Mouse (Mus musculus) left cerebral cortex, adult 11 months (tissue): ENCODE results near the gene Ube2j1.
"Not testable (repeated sequence)": the region's sequence is repeated elsewhere in the genome, so short reads cannot be mapped to it uniquely, and the experiment has no call there.

Experiments used
- DNase-seq: peaks from one replicate; pipeline ENCODE4 v3.0.0; 2022; ENCODE audit warnings: low spot score

Ube2j1 gene

DNA sequence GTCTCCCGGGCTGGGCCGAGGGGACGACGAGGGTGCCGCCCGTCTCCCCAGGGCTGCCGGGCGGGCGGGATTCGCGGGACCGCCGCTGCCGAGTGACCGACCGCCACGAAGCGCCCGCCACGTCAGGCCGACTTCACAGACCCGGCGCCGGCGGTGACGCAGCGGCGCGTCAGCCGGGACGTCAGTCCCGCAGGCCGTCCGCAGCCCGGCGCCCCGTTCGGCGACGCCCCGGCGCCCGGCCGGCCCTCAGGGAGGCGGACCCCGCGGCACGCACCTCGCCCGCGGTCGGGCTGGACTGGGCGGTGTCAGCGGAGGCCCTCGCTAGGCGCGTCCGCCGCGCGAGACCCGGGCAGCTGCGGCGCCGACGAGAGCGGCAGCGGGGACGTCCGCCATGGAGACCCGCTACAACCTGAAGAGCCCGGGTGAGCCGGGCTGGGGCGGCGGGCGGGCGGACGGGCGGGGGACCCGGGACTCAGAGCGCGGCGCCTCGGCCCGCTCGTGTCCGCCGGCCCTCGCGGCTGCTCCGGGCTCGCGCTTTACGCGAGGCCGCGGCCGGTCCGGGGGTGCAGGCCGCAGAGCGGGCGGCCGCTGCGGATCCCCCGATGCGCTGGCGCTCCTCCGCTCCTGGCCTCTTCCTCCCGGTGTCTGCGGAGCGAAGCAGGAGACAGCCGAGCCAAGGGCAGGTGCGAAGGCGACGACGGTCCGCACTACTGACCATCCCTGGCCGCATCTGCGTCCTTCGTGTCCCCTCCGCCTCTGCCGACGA is at the start of gene Ube2j1:
Gene Ube2j1, plus strand, starts transcription at position 222 of the 766 bp plus-strand sequence.
- DNase-seq, result peak; percentile 77

DNA sequence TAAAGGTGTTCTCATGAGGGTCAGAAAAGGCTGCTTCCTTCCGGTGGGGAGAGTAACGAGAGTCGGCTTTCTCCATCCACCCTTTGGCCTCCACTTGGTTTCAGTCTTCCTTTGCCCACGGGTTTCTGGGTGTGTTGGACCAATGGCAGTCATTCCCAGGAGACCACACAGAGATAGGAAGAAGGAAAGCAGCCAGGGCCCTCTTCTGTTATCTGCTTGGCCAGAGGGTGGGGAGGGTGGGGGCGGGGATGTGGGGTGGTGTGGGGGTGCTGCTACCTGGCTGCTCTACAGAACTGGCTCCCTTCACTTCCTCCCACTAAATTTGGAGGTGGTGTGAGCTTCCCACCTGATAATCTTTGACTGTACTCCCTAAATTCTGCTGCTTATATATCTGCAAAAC is 49.6 kb upstream of the Ube2j1 start:
- DNase-seq, result no peak

DNA sequence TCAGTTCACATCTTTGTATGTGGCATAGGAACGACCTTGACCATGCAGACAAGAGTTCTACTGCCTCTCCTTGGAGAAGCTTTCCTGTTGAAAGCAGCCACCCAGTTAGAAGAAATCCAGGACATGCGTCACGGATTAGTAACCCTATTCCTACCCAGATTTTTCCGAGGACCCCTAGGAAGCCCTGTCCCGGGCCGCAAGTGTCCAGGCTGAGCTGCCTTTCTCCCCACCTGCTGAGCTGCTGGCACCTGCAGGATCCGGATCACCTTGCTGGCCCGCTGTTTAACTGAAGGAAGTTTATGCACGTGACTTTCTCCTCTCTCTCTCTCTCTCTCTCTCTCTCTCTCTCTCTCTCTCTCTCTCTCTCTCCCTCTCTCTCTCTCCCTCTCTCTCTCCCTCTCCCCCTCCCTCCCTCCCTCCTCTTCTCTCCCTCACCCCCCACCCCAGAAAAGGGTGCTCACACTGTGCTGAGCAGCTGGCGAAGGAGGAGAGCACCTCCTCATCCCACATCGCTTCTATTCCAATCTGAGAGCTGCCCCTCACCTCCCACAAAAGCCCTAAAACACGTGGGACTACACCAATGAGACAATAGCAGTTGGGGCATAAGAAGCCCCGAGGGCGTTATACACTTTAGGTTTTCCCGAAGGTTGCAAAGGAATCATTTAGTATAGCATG is 49.0 kb upstream of the Ube2j1 start:
- DNase-seq, result no peak

DNA sequence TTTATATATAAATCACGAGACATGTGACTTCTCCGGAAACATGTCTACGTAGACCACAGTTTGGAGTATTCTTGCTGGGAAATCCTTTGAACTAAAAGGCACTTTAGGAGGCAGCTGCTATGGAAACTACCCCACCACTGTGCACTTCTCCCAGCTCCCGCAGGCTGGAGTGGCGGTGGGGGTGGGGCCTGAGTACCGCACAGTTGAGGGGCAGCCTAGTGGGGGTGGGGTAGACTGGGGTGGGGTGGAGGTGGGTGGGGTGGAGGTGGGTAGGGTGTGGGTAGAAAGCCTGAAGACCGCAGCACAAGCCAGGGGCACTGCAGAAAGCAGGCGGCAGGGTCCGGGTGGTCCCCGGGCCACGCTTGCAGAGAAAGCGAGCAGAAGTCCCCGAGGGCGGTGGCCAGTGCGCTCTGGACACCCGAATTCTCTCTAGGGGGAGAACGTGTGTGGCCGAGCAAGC is 48.5 kb upstream of the Ube2j1 start, which contains the start of gene Rragd:
Gene Rragd, plus strand, starts transcription at position 322 of the 460 bp plus-strand sequence.
- peak; percentile 42 for DNase-seq

DNA sequence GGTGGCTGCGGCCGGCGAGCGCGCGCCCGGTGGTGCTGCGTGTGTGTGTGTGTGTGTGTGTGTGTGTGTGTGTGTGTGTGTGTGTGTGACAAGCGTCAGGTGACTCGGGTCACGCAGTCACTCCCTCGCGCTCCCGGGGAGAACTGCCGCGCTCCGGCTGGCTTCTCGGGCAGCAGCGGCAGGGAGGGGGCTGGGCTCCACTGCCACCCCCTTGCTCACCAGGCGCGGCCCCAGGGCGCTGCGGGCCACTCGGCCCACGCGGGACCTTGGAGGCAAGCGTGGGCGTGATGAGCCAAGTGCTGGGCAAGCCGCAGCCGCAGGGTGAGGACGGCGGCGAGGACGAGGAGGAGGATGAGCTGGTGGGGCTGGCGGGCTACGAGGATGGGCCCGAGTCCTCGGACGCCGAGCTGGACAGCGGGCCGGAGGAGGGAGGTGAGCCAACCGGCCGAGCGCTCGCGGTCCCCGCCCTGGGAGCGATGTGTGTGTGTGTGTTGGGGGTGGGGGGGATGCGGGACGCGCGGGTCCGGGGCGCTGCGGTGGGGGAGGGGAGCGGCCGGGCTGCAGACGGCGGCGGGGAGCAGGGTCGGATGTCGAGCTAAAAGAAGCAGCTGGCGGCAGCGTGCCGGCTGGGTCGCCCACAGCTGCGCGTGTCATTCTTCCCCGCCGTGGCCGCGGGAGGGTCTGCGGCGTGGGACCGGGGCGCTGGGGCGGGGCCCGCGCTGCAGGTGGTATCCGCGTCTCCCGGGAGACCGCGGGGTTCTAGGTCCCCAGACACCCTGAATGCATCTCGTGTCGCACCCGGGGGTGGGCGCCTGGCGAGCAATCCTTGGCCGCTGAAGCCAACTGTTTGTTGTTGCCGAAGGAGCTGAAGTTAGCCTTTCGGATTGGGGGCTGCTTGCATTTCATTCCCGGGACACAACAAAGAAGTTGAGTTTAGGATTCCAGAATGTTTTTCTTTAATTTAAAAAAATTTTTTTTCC is 47.8 kb upstream of the Ube2j1 start:
- DNase-seq, result peak; percentile 56

DNA sequence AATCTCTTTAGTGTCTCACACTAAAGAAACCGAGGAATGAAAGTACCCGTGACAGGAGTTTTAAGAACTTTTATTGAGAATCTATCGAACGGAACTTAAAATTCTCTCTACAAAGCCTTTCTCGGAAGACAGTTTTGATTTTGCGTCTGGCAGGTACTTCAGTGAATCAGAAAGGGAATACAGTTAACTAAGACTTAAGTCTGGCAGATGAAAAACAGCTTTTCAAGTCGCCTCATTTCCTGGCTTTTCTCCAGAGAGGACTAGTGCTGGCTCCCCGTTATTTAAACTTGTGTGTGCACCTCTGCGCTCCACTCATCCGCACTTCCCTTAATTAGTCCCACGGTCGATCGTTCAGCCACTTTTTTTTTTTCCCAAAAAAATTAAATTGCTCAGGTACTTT is 47.0 kb upstream of the Ube2j1 start:
- DNase-seq, result no peak

DNA sequence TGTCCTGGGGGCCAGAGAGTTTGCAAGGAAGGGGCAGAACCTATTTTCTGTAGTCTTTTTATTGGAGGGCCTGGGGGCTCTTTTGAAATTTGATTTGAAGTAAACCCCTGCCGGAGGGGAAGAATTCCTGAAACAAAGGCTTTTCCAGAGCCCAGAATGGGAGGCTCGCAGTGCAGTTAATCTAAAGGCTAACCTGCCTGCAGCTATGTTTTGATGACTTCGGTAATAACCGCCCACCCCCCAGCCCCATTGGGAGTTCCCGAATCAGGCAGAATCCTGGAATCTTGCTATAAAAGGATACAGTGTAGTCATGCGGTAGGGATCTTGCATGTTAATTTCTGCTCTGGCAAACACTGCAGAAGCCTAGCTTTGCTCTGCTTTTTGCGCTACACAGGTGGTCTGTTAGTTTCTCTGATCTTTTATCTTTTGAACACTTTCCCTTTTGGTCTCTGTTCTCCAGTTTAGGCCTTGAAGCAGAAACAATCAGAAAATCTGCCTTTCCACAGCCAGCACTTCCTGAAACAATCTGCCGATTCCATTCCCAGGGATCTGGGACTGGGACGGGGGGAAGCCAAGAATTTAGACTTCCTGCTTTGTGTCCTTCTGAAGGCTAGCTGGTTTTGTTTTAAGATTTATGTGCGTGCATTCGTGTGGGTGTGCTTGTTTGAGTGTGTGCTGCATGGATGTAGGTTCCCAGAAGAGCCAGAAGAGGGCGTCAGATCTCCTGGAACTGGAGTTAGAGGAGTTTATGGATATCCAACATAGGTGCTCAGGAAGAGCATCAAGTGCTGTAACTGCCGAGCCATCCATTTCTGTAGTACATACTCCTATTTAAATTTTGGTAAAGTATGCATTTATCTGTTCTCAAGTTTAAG is 46.2 kb upstream of the Ube2j1 start:
- DNase-seq, result no peak

DNA sequence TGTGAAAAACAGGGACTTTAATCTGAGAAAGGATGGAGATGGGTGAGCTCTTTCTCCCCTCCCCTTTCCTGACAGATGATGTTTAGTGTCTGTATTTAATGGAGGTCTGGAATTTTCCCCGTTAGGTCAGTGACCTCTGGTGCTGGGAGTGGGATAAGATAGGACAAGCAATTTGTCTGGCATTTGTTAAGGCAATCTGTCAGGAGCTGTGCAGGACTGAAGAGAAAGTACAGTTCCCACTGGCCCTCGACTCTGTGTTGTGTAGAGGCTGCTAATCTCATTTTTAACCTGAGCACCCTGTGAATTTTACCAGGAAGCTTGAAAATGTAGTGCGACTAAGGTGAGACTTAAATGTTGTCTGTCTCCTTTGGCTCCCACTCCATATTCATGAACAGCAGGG is 45.5 kb upstream of the Ube2j1 start:
- no peak for DNase-seq

DNA sequence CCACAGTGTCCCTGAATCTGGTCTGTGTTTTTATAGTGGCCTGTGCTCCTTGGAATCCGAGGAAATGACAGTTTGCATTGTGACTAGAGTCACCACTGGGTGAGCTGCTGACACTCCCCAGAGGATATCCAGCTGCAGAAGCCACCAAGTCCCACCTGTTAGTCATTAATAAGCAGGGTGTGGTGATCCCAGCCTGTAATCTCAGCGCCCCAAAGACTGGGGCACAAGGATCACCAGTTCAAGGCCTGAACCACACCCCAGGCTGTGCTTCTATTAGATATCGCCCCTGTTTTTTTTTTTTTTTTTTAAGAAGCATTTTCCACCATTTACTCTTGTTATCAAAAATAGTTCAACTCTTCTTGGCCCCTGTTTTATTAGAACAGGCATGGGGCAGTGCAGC is 44.2 kb upstream of the Ube2j1 start:
- DNase-seq, result no peak

DNA sequence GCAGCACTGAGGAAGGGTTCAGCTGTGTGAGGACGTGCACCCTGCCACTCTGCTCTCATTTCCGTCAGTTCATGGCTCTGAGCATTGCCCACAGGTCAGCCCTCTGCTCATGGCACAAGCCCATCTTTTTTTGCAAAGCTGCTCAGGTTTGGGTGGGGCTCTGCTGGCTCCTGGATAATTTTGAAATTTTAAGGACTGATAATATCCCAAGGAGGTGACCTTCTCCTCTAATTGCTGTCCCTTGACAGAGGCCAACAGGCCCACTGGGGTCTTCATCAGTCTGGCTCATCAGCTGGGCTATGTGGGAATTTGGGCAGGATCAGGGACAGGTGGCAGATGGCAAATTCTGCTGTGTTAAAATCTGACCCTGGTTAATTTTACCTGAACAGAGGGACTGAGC is 41.9 kb upstream of the Ube2j1 start:
- DNase-seq, result no peak

DNA sequence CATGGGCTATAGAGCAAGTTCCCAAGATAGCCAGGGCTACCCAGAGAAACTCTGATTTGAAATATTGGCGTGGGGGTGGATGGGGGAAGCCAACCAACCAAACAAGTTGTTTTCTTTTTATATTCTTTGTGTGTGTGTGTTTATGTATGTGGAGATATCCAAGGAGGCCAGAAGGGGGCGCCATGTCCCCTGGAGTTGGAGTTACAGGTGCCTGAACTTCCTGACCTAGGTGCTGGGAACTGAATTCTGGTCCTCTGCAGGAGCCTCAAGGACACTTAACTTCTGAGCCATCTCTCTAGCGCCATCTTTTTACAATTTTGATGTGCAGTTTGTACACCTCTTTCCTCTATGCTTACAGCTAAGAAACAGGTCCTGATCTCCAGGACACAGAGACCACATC is 37.0 kb upstream of the Ube2j1 start:
- DNase-seq, result no peak

DNA sequence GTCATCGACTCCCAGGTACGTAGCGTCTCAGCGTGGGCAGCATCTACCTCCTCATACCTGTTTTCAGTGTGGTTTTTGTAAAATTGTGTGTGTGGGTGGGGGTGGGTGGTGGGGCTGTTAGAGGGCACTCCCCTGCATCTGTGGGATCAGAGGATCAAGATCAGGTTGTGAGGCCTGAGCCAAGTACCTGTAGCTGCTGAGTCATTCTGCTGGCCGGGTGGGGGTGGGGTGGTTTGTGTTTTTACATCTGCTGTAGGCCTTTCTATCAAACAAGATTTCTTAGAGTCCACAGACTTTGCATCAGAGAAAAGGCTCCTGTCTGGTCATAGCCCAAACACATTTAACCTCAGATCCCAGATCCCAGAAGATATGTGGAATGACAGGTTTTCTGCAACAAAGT is 35.1 kb upstream of the Ube2j1 start:
- DNase-seq, result no peak

DNA sequence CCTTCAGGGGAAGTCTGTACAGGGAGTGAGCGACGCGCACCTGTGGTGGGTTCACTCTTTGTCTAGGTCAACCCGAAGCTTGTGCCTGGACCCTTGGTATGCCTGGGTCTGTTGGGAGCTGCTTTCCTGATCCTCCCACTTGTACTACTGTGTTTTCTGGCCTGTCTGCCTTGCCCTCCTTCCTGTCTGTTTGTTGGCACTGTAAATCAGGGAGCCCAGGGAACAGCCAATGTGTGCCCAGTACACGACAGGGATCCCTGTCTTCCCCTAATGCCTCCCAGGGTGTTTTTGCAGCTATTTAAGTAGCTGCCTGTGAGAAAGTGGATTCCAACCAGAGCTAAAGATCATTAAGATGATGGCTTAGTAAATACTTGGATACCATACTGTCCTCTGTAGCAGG is 33.6 kb upstream of the Ube2j1 start:
- DNase-seq, result no peak

DNA sequence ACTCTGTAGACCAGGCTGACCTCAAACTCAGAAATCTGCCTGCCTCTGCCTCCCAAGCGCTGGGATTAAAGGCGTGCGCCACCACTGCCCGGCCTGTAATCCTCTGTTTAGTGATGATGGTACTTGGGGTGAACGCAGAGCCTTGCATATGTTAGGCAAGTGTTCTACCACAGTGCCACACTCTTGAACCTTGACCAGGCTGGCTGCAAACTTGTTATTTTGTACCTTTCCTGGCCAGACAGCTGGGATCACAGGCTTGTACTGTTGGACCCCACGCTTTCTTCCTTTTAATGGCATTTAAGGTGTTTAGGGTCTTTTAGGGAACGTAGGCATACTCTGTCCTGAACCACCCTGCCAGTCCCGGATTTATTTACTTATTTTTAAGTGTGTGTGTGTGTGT is 32.2 kb upstream of the Ube2j1 start:
- no peak for DNase-seq

DNA sequence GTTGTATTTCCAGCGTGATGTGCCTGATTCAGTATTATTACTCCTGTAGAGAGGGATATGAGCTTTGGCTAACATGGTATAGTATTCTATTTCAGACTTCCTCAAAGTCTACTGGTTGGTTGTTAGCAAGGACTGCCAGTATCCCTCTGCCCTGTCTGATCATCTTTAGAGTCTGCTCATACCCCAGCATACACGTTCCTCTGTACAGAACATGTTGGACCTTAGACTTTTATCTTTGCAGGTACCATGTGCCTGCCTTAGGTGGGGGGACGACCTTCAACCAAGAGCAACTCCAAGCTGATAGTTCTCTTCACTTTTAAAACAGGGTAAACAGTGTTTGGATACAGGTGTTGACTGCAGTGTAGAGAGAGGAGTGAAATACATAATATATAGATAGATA is 29.1 kb upstream of the Ube2j1 start:
- DNase-seq, result no peak

DNA sequence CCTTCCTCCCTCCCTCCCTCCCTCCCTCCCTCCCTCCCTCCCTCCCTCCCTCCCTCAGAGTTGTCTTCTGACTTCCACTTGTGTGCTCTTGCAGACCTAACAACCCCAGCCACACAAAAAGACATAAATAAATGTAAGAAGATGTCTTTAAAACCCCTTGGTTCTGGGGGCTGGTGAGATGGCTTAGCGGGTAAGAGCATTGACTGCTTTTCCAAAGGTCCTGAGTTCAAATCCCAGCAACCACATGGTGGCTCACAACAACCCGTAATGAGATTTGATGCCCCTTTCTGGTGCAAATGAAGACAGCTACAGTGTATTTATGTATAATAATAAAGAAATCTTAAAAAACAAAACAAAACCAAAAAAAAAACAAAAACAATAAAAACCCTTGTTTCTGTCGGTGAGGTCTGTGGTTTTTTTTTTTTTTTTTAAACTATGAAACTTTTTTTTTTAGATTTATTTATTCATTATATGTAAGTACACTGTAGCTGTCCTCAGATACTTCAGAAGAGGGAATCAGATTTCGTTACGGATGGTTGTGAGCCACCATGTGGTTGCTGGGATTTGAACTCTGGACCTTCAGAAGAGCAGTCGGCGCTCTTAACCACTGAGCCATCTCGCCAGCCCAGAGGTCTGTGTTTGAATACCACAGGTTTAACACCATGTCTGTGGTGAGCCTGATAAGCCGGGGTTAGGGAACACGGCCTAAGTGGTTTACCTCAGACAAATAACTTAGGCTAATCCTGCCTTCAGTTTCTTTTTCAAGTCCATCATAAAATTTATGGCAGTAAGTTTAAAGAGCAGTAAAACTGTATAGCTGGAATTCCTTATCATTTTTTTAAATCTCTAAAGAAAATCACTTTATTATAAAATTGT is 25.4 kb upstream of the Ube2j1 start:
- DNase-seq, result not testable (repeated sequence)

DNA sequence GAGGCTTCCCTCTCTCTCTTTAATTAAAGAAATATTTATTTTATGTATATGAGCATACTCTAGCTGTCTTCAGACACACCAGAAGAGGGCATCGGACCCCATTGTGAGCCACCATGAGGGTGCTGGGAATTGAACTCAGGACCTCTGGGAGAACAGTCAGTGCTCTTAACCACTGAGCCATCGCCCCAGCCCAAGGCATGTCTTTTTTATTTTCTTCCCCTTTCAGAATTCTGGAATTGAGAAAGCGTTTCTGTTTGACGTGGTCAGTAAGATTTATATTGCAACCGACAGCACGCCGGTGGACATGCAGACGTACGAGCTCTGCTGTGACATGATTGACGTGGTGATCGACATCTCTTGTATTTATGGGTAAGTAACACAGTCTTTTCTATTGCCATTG is 24.4 kb upstream of the Ube2j1 start:
- no peak for DNase-seq

DNA sequence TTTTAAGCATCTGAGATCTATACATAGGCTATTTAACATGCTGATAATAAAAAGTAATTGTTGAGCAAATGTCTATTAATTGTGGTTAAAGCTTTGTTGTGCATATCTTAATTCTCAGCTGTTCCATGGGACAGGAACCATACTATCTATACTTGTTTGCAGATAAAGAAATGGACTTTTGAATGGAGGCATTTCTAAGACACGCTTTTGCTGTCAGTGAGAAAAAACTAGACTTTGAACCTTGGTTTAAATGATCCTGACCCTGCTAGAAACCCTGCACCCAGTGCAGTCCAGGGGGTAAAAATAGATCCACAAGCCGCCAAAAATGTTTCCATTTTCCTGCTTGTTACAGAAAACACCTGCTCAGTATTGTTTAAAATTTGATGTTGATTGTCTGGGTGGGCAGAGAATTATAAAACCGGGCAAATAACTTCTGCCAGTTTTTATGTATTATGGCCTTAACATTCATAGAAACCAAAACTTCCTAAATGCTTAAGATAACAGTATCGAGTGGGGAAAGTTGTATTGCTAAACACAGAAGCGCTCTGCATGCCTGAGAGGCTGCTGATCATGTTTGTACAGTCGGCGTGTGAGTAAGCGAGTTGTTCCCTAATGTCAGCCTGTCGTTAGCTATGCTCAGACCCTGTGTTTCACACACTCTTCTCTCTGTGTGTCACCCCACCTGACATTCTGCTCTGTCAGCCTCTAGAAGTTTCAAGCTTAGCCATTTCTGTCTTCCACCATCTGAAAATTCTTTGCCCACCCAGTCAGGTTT is 23.6 kb upstream of the Ube2j1 start:
- no peak for DNase-seq

DNA sequence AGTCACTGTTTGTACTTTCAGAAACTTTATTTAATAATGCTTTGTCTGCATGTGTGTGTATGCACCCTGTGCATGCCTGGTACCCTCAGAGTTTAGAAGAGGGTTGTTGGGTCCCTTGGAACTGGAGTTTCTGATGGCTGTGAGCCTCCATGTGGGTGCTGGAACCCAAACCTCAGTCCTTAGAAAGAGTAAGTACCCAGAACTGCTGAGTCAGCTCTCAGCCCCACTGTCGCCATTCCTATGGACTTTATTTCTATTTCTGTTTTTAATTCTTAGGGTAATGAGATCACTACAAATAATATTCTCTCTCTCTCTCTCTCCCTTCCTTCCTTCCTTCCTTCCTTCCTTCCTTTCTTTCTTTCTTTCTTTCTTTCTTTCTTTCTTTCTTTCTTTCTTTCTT is 21.1 kb upstream of the Ube2j1 start:
- no peak for DNase-seq

DNA sequence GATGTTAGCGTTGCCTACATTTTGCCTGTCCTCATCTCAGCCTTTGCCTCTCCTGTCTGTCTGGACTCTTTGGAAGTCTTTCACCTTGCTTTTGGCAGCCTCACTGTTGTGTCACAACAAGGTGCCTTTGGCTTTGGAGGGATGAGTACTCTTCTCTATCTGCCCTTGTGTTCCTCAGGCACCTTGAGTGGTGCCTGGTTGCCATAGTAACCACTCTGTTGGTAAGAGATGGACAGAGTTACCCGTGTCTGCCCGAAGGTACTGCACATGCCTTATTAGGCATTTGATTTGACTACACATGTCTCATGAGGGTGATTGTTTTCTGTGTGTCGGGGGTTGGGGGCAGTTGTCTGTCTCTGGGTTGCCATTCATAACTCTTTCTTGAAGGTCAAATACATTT is 18.7 kb upstream of the Ube2j1 start:
- DNase-seq, result no peak
